Mouse (Mus musculus) megakaryocyte, embryonic 14.5 days (primary cell): Measurements from ENCODE around the gene Ercc8.

Source experiments
- FLI1 ChIP-seq: IDR thresholded peaks from 2 replicates; pipeline ENCODE4 v1.6.1; 2012; ENCODE audit warnings: low read length, inconsistent platforms, mixed read lengths
- GATA1 ChIP-seq: IDR thresholded peaks from 3 replicates; pipeline ENCODE4 v1.6.1; 2012; ENCODE audit warnings: mixed read lengths, low read length, inconsistent platforms, borderline replicate concordance

GRCm38 (mm10) chr13:108184743-108185255 lies 26.3 kb downstream of the Ercc8 start:
- TF ChIP-seq GATA1: no peak
- TF ChIP-seq FLI1: no peak
